Mouse (Mus musculus): ENCODE data around the gene Hvcn1.

Hvcn1 gene

DNA sequence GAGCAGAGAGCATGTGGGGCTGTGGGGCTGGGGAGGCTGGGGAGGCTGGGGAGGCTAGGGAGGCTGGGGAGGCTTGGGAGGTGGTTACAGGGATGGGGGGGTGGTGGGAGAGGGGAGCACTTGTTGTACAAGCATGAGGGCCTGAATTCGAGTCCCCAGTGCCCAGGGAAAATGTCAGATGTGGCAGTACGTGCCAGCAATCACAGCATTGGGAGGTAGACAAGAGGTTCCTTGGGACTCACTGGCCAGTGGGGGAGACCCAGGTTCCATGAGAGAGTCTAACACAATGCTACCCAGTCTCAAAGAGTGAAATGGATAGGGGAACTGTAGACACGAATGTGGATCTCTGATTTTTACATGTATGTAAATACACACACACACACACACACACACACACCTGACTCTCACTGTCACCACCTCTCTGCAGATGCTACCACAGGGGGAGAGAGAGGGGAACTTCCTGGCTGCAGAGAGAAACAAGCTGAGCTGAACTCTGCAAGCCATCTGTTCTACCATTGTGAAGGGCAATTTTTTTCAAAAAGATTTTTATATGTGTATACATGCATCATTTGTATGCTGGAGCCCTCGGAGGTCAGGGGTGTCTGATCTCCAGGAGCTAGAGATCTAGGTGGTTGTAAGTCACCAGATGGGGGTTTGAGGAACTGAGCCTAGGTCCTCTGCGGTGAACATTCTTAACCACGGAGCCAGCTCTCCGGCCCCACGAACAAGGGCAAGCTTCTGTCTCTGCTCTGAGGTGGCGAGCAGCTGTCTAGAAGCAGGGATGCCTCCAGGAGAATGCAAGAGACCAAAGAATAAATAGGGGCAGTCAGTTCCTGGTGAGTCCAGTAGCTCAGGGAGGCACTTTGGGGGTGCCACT, 28.0 kb downstream of the Hvcn1 start:
- in situ Hi-C loops (cut with MboI, MseI), result no loop called here

DNA sequence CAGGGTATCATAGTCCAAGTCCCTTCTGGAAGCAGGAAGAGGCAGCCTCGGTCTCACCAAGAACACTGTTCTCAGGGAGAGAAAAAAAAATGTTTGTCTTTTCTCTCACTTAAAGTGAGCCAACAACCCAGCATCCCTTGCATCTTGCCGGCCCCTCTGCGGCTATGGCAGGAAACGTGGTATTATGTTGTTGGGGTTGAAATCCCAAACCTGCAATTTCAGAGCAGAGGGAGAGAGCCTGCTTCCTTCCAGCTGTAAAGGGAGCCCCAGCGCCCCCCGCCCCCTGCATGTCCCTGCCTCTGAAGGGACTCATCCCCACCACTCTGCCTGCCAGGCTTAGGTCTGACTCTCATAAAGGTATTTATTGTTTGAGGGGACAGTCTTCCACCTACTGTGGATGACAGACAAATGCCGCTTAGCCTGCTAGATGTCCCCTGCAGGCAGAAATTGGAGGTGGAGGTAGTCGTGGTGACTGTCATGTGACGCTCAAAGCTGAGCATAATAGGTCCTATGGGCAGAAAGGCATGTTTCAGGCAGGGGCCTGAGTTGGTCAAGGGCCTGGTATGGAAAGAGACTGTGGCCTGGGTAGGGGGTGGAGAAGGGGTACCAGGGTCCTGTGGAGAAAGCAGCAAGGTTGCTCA, 28.7 kb downstream of the Hvcn1 start:
- in situ Hi-C loops (cut with MboI, MseI), result no loop called here

DNA sequence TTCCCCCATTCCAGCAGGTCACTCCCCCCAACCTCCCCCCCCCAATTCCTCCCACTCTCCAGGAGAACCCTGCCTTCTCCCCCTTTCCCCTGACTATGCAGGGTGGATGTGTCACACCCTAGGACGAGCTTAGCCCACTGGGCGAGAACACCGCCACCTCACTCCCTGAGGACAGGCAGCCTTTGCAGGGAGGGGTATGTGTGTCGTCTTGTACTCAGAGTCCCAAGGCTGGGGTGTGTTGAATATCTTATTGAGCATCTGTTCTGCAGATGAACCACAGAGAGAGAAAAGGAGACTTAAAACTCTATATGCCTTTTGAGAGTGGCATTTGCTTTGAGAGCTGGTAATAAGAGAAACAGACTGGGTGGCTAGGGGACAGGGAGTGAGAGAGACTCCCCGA, 30.6 kb downstream of the Hvcn1 start:
- in situ Hi-C loops (cut with MboI, MseI), result no loop called here

DNA sequence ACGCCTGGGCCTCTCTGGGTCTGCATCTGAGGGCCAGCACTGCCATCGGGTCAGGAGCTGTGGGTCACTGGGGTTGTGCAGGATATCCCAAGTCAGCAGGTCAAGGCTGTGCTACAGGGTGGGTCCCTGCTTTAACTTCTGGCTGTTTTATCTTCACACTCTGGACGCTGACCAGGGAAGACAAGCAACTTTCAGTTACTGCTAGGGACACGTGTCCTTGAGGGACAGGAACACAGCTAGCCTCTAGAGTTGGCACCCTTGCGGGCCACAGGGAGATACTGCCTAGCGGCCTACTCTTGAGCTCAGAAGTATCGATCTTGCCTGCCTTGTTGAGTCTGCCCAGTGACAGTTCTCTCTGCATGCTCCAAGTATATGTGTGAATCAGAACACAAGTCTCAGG, 33.0 kb downstream of the Hvcn1 start:
- in situ Hi-C loops (cut with MboI, MseI), result no loop called here

DNA sequence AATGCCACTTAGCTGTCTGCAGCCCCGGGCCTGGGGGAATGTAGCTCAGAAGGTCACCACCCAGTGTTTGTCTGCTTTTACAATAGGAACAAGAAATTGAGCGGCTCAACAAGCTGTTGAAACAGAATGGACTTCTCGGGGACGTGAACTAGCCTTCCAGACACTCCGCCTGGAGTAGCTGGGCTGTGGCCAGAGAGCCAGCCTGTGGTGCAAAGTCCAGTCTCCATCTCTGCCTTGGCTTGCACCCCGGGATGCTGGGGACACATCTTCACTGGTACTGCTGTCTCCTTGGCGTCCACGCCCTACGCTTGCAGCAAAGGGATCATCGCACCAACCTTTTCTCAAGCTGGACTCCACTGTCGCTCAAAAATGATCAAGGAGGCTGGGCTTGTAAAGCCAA, 33.9 kb downstream of the Hvcn1 start:
- in situ Hi-C loops (cut with MboI, MseI), result no loop called here

DNA sequence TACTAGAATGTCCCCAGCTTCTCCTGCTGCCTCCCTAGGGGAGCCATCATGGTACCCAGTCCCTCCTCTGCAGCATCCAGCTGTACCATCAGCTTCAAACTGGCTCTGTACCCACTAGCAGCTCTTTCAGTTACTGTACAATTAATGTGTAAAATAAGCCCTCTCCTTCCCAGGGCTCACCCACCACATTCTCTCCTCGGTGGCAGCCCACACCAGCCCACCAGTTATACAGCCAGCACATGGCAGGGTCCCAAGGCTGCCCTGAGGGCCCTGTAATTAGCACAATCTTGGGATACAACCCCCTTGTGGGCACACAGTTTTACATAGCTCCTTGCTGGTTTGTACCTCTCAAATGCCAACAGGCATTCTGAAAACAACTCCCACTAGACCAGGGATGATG, 34.4 kb downstream of the Hvcn1 start:
- in situ Hi-C loops (cut with MboI, MseI), result no loop called here

DNA sequence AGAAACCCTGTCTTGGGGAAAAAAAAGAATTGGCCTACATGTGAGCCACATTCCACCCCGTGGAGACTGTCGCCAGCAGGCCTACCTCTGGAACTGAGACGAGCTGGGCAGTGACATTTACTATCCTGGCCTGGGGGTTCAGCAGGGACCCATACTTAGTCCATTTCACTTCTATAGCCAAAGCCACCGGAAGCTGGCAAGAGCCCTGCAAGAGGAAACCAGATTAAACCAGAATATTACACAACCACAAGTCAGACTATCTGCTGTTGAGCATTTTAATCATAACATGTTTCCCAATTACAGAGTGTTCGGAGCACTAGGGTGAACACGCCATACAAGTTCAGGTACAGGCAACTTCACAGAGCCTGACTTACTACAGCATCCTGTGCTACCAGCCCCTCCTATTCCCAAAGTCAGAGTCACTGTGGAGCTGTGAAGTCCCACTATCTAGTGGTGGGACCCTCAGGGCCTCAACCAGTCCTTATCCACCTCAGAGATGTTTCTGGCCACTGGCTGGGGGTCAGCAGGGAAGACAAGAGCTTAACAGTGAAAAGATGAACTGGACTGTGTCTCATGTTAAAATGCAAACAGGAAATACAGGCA, 36.0 kb downstream of the Hvcn1 start:
- in situ Hi-C loops (cut with MboI, MseI), result no loop called here

DNA sequence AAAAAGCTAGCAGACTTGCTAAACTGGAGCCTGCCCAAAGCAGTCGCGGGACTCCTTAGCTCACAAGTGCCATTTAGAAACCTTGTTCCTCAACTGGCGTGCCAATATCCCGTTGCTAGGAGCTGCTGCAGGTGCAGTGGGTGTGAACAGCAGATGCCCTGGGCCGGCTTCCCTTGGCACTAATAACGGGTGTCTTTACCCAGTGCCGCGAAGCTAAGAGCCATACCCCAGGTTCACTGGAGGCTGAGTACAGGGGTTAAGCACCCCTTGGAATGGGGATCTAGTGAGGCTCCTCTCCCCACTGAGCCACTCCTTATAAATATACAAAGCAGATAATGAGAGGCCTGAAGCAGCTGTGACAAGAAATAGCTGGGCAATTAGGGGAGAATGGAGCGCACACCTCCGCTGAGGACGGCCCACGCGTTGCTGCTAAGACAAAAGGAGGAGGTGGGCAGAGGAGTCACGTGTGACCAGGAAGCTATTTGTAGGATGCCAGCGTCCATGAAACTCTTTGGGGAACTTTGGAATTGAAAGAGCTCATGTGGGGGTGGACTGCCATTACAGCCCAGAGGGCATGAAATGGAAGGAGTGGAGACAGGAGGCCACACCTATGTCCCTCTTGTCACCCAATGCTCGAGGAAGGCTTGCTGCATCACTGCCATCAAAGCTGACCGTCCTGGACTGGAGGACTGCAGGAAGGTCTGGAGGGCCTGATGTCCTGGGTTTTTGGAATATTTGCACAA, 37.3 kb downstream of the Hvcn1 start:
- in situ Hi-C loops (cut with MboI, MseI), result no loop called here

DNA sequence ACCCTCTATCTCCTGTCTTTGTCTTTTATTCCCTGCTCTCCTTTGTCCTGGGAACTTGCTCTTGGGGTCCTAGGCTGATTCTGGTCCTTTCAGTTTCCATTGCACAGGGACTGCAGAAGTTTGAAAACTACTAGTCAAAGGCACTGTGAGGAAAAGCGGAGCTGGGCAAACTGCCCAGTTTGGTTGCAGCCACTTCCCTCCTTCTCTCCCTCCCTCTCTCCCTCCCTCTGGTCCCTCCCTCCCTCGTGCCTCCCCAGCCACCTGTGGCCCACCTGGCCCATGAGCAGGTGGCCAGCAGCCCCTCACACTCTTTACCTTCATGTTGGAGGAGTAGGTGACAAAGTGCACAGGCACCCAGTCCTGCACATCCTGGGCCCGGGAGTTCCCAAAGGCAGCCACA, 38.6 kb downstream of the Hvcn1 start:
- in situ Hi-C loops (cut with MboI, MseI), result no loop called here

DNA sequence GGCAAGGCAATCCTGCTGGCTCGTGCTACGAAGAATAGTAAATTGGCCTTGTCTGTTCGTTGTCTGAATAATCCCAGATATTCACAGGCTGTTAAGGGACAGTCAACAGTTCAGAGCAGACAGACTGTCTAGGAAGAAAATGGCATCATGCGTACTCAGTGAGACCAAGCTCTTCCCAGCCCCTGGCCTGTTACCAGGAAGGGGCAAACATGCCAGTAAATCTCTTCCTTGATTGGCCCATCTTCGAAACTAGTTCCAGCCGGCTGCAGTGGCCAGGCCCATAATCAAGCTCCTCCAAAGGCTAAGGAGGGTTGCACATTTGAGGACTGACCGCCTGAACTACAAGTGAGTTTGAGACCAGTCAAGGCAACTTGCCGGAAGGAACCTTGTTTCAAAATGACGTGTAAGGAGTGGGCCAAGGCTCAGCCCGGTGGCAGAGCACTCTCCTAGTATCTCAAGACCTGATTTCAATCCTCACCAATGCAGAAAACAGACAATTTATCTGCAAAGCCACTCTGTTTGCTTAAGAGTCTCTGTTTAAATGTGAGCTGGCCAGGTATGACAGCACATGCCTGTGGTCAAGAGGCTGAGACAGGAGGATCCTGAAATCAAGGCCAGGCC, 40.1 kb downstream of the Hvcn1 start:
- in situ Hi-C loops (cut with MboI, MseI), result no loop called here

DNA sequence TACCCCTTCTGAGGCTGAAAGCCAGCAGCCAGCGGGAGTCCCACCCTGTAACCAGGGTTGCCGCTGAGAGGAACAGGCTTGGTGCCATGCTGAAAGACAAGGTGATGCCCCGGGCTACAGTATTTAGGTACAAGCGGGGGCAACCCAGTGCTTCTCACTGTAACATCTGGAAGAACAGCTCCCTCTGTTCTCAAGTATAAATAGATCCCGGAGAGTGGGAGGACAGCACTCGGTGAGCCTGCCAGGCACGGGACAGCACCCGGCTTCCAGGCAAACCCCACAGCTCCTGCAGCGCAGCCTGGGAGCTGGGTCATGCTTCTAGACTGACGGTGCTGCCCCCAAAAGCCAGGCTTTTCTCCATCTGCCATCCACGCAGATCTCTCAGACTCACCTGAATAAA, 40.9 kb downstream of the Hvcn1 start:
- in situ Hi-C loops (cut with MboI, MseI), result no loop called here

DNA sequence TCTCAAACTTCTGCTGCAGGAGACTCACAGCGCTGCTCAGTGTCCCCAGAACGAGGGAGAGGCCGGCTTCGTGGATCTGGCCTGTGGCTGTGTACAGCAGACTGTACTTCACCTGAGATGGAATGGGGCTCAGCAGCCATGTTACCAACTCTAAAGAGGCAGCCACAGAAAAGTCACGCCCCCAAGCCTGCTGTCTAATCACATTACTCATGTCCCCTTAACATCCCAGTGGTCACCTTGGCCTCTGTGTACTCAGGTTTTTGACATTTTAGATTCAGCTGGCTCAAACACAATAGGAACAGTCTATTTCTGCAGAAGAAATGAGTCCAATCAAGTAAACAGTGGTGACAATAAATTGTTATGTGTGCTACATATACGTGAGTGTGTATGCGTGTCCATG, 41.3 kb downstream of the Hvcn1 start:
- in situ Hi-C loops (cut with MboI, MseI), result no loop called here

DNA sequence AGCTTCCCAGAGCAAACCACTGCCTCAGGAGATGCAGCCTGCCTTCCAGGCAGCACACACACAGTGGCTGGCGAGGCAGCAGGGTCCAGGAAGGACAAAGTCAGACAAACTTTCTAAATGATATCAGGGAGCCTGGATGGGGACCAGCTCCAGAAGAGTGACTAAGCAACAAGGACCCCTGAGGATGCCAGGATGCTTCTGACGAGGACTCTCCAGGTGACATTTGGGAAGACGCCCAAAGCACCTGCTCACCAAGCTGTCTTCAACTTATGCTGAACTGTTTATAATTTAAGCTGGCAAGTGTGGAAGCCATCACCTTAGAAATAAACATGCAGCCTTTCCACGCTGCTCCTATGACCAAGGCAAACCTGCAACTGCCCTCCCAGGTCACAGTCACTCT, 42.7 kb downstream of the Hvcn1 start:
- in situ Hi-C loops (cut with MboI, MseI), result no loop called here

DNA sequence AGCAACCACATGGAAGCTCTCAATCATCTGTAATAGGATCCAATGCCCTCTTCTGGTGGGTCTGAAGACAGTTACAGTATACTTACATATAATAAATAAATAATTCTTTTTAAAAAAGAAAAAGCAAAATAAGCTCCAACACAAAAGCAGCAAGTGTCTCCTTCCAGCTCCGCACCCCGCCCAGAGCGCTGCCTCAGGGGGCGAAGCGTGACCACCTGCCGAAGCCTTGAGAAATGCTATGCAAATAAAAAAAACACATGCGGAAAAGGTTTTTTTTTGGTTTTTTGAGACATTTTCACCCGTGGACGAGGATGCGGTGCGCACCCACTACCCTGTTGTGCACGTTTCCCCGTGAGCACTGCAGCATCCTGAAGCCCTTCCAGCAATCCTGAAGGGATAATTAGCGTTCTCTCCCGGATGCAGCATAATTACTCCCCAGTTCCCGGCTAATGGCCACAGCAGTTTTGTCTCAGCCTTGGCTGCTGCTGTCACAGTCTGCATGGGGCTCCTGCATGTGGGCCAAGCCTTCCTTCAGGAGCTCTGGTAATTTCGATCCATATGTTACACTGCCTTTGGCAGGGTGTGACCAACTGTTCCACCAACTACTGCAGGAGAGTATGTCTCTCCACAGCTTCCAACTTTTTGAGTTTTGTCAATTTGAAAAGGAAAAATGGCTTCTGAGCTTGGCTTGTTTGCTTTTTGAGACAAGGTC, 45.4 kb downstream of the Hvcn1 start:
- in situ Hi-C loops (cut with MboI, MseI), result no loop called here

DNA sequence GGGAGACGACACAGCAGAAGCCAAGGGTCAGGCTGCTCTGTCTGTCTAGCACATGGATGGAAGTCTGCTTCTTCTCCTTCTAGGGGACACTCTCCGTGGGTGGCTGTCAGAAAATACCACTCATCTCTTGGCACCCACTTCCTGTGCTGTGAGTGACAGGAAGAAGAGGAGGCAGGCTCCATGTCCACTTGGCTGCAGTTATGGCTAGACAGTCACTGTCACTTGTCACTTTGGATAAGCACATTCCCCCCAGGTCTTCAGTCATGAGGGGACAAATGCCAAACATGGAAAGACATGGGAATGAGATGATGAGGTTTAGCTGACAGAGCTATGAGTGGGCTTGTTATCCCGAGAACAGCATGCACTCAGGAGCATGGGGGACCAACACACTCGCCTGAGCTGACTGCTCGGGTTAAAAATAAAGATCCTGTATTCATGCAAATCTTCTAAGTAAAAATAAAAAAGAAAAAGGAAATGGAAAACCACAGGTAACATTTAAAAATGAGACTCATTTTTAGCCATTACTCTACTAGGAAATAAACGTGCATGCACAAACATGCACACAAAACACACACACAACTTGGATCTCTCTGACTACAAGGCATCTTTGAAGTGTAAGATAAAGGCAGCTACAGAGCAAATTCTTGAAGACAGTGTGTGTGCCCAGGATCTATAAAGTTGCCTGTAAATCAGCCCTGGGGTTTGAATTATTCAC, 51.6 kb downstream of the Hvcn1 start:
- in situ Hi-C loops (cut with MboI, MseI), result loop anchor here (5.0 kb wide), 1 partner anchor 74 kb away; no protein-coding TSS in a partner anchor

DNA sequence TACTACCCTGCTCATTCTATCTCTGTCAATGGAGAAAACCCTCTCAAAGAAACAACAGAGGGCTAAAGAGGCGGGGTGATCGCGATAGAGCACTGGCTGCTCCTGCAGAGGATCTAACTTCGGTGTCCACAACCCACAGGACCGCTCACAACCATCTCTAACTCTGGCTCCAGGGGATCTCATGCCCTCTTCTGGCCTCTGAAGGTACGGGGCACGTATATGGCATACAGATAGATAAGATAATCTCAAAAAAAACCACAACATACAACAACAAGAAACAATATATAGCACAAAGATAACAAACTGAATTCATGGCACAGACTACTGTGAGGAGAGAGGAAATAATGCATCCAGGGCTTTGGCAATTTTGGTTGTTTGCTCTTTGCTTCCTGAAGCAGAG, 55.5 kb downstream of the Hvcn1 start:
- in situ Hi-C loops (cut with MboI, MseI), result loop anchor here (5.0 kb wide), 1 partner anchor 40 kb away; no protein-coding TSS in a partner anchor

DNA sequence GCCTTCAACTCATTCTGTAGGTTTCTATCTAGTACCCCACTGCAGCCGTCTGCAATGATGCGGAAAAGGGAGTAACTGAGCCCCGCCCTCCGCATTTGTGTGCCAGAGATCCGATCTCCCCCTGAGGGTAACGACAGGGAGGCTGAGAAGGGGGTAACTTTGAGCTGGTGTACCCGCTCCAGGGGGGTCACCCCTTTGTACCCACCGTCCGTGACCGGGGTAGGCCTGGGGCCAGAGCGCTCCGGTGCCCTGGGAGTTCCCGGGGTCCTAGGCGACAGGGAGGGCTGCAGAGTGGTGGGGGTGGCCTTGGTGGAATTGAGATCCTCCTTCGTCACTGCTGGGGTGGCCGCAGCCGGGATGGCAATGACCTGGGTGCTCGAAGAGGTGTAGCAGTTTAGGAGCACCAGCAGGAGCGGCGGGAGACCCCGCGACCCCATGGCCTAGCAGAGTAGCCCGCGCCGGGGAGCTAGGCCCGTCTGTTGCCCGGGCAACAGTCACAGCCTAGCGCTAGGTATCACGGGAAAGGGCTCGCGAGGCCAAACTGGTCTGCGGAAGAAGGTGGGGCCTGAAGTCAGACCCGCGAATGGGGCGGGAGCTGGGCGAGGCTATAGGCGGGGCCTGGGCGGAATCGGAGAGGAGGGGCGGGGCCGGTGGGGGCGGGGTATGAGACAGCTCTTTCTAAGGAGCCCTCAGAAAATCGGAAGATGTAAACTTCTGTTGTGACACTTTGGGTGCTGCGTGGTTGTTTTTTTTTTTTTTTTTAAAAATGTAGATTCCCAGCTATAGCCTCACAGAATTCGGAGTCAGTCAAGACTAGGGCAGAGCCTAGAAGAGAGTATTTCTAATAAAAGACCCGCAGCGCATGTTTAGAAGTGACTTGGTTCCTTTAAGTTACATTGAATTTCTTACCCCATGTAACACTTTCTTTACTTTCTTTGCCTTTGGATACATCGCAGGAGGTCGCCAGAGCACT, 57.6 kb downstream of the Hvcn1 start, which contains the start of gene Tctn1:
Gene Tctn1, minus strand, starts transcription at position 528 of the 973 bp plus-strand sequence.
- in situ Hi-C loops (cut with MboI, MseI), result loop anchor here (5.0 kb wide), 1 partner anchor 42 kb away; no protein-coding TSS in a partner anchor

DNA sequence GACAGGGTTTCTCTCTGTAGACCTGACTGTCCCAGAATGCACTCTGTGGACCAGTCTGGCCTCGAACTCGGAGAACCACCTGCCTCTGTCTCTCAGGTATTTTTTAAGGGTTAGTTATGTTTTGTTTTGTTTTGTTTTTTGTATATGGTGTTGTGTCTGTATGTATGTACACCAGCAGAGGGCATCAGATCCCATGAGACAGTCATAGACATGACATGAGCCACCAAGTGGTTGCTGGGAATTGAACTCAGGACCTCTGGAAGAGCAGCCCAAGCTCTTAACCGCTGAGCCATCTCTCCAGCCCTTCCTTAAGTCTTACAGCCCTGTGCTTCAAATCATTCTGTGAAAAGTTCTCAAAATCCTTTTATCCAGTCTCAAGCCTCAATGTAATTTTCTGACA, 58.6 kb downstream of the Hvcn1 start:
- in situ Hi-C loops (cut with MboI, MseI), result no loop called here

DNA sequence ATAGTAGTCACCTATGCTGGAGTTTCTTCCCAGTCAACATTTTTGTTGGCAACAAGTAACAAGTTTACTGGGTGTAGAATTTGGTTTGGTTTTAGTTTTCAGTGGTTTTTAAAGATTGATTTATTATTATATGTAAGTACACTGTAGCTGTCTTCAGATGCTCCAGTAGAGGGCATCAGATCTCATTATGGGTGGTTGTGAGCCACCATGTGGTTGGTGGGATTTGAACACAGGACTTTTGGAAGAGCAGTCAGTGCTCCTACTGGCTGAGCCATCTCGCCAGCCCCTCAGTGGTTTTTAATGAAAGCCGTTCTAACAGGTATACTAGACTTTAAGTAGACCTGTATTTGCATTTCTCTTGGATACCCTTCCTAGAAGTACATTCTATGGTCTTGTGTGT, 59.3 kb downstream of the Hvcn1 start:
- in situ Hi-C loops (cut with MboI, MseI), result no loop called here

All from regulatory T cell (primary cell).